Mouse (Mus musculus) WW6 (cell line): ENCODE measurements around the gene Sqstm1.

Experiments used
- DNase-seq: peaks from one replicate; pipeline ENCODE4 v3.0.0-alpha.2; 2013; ENCODE audit warnings: low read depth, low spot score

Gene Sqstm1

GRCm38 (mm10) chr11:50230481-50231304 lies 20.1 kb upstream of the Sqstm1 start:
- DNase-seq = no peak

GRCm38 (mm10) chr11:50229252-50229910 lies 18.8 kb upstream of the Sqstm1 start:
- DNase-seq = no peak

DNA sequence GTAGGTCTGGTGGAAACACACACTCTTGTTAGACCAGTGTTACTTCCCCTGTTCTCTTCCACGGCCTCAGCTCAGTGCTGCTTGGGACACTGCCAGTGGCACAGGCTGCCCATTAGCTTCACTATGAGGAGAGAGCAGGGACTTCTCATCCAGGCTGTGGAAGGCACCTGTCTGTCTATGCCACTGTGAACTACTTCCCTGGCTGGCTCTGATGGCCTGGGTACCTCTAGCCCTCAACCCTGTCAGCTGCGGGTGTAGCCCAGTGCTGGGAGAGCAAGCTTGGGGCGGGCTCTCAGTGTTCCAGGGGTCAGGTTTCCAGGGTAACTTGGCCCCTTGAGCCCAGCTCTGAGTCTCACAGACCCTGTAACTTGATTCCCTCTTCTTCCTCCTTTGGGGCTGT lies 18.1 kb upstream of the Sqstm1 start:
- DNase-seq = no peak

- DNase-seq = no peak
These were observed 17.1 kb upstream of the Sqstm1 start for GRCm38 (mm10) chr11:50227736-50228135.

GRCm38 (mm10) chr11:50227226-50227625 lies 16.6 kb upstream of the Sqstm1 start:
- no peak for DNase-seq

DNA sequence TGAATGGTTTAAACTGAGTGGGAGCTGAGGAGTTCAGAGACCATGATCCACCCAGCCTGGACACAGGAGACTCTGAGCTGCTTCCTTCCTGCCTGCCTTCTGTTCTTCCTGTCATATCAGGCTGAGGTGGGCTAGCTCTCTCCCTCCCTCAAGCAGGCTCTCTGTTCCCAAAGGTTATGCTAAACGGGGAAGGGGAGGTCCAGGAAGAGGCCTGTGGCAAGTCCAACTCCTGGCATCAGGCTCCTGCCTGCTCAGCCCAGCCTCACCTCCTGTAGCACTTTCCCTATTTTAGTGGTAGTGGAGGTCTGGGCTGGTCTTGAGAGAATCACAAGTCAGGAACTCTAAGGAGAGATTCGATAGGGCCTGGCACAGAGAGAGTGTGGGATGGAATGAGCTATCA lies 15.8 kb upstream of the Sqstm1 start:
- no peak for DNase-seq

DNA sequence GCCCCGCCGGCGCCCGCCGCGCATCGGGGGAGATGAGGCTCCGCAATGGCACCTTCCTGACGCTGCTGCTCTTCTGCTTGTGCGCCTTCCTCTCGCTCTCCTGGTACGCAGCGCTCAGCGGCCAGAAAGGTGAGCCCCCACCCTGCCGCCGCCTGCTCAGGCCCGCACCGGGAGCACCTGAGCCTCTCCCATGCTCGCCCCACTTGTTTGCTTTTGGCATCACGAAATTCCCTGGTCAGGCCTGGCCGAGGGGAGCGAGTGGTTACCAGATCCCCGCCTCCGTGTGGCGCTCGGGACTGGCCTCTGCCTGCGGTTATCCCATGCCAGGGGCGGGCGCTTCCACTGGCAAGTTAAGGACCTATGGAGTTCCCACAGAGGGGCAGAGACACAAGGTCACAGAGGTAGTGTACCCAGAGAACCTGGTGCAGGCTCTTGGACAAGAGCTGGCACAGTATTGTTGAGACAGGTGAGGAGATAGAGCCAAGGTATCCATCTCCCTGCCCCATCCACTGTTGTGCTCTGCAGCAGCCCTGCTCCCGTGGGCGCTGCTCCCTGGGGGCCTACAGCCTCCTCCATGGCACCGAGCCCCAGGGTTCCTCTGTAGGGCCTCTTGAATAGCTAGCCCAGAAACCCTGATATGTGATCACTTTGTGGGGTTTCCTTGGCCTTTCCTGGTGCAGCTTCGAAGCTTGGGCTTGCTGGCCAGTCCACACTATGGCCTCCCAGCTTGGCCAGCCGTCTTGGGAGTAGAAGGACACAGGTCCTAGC lies 15.2 kb upstream of the Sqstm1 start:
- no peak for DNase-seq

GRCm38 (mm10) chr11:50224671-50225530 lies 14.3 kb upstream of the Sqstm1 start:
- no peak for DNase-seq

DNA sequence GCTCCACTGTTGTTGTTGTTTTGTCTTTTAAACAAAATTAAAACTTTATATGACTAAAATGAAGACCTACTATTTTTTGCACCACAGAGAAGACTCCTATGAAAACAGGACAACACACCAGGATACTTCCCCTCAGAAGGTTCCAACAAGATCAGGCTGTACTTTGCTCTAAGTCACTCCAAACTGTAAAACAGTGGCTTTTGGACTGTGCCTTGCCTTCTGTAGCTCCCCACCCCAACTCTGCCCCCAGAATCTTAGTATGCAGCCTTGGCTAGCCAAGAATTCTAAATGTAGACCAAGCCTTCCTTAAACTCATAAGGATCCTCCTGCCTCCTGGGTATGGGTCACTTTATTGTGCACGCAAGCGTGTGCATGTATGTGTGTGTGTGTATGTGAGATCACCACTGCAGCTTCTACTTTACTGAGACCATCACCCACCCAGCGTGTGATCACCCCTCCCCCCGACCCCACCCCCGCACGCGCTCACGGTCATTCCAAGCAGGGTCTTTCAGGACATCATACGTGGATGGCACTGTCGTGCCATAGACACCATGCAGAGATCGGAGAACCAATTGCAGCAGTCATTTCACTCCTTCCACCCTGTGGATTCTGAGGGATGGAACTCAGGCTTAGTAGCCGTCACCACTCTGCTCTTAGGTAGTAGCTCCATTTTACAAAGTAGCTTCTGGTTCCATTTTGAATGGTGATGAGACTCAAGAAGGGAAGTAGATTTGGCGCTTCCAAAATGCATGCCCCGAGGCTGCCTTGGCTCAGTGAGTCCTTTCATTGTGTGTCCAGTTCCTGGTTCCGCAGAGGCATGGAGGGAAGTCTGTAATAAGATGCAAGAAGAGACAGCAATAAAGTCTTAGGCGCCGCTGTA lies 13.4 kb upstream of the Sqstm1 start:
- no peak for DNase-seq

GRCm38 (mm10) chr11:50222559-50223276 lies 12.1 kb upstream of the Sqstm1 start:
- DNase-seq = no peak

GRCm38 (mm10) chr11:50219833-50220232 lies 9.2 kb upstream of the Sqstm1 start:
- DNase-seq = no peak

DNA sequence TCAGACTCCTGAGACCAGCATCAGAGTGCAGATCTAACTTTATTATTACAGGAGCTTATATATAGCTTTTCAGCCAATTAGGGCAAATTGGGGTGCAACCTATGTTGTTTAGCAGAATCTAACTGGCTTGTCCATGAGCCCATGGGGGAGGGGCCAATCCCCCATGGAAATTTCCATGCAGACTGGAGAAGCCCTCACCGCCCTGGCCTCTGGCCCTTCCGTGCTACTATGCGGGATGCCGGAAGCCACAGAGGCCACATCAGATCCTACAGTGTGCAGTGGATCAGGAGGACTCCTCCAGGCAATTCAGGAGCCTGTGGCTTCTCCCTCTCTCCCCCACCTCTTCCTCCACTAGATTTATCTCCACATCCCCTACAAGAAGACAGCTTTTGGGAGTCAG lies 7.2 kb upstream of the Sqstm1 start:
- DNase-seq = no peak

DNA sequence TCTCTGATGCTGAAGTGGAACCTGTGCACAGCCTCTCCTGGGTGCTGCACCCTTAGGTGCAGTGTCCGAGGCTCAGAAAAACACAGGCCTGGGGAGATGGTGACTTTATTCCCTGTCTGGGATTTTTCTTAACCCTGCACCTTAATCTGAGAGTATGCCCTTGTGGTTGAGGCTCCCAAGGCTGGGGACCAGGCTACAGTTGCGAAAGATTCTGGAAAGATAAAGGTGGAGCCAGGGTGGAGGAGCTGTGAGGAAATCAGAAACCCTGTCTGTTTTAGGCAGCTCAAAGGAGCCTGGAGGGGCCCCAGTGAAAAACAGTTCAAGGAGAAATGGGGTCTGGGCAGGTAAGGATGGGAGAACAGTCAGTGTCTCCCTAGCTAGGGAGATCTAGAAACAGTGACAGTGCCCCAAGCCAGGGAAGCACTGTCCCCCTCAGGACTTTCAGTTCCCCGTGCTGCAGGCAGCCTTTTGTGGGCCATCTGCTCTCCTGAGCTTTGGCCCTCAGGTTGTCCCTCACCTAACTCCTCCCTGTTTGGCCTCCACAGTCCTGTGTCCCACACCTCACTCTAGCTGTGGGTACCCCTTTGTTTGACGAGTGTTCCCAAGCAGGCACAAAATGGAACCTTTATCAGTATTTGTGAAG lies 6.2 kb upstream of the Sqstm1 start:
- DNase-seq = no peak

GRCm38 (mm10) chr11:50215633-50216032 lies 5.0 kb upstream of the Sqstm1 start:
- no peak for DNase-seq

GRCm38 (mm10) chr11:50214631-50215030 lies 4.0 kb upstream of the Sqstm1 start:
- no peak for DNase-seq

- no peak for DNase-seq
These were observed 2.5 kb upstream of the Sqstm1 start for GRCm38 (mm10) chr11:50212848-50213758.

DNA sequence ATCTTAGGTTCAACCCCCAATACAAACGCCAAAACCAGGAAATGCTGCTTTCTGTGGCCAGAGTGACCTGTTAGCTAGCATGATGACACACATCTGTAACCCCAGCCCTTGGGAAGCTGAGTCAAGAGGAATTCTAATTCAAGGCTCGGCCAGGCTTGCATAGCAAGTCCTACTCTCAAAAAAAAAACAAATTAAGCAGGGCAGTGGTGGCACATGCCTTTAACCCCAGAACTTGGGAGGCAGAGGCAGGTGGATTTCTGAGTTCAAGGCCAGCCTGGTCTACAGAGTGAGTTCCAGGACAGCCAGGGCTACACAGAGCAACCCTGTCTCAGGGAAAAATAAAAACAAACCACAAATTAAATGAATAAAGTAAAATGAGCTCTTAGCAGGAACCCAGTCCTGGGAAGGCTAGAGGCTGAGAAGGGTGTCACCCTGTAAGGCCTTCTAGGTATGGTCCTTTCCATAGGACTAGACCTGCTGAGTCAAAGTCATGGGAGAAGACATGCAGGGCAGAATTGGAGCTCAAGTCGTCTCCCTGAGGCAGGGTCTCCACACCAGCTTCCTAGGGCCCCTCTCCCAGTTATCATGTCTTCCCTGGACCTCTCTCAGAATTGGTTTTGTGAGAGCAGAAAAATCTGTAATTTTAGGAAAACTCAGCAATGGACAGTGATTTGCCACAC lies 1.6 kb upstream of the Sqstm1 start:
- DNase-seq = no peak
